31 mouse cellular contexts compared by ENCODE assay signal in the genomic region with DNA sequence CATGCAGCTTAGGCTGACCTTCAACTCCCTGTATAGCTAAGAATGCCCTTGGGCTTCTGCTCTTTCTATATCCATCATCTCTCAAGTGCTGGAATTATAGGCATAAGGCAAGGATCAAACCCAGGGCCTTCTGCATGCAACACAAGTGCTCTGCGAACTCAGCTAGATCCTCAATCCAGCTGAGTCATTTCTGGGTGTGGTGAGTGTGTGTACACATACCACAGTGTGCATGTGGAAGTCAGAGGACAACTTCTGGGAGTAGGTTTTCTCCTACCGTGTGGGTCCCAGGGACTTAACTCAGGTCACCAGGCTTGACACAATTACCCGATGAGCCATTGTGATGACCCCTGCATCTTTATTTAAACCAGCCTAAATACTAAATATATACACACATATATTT. TPM values are rescaled to one million over a fixed set of nuclear protein-coding genes. Genes with fewer than 3 reads are reported as not detected.
DNase-seq lines count a peak whose midpoint lies in the region; ATAC-seq lines count a peak whose summit lies in the region.
"Had no signal": no experiment of that assay in that cellular context is flagged by ENCODE, and none has a peak within 500 bp of the region (broad histone marks: within the 10 kb centered on the region; RNA-seq: fewer than 3 reads in every experiment).

No protein-coding gene starts in this region.

- H3K9me3 ChIP-seq in liver, embryonic 16.5 days (replicated peaks; ENCODE audit: control insufficient read depth, low read length): no peaks in the 10 kb centered on the region
- H3K9me3 ChIP-seq: embryonic facial prominence, embryonic 12.5 days; heart, embryonic 13.5 days; hindbrain, embryonic 10.5 days; hindbrain, embryonic 15.5 days; limb, embryonic 13.5 days had no signal

- DNase-seq in 3134 (ENCODE audit: extremely low read depth, insufficient read length, low spot score) (peak; percentile 15), 416B (ENCODE audit: low read depth) (peak; percentile 71)
- peak; percentile 46 for DNase-seq in c-Kit-negative CD71-positive TER-119-positive erythroid progenitor cells, embryonic 14.5 days (ENCODE audit: low read depth, low spot score)
- DNase-seq in urinary bladder, postnatal 4 days (ENCODE audit: low spot score in 2 of 2): no peak
- DNase-seq in kidney, adult 8-10 months: no peak
- no peak for DNase-seq in gastrocnemius, postnatal 4 days (ENCODE audit: low spot score in 2 of 2)
- DNase-seq: adrenal gland, postnatal 10 days; cerebellum, adult 11 months; cerebellum, adult 9-11 months; embryo, embryonic 11 days; gastrocnemius, adult 2 months; gastrocnemius, postnatal 36 days; heart, postnatal 10 days; kidney, adult 18-20 months; kidney, postnatal 36 days; midbrain, embryonic 14.5 days; right cerebral cortex, adult 18-20 months; spleen, adult 18-20 months; thymus, adult 2 months; thymus, postnatal 4 days had no signal

- H3K4me3 ChIP-seq in liver, embryonic 16.5 days (ENCODE audit: low read depth, low read length): no peak overlapping the region
- H3K4me3 ChIP-seq: embryonic facial prominence, embryonic 12.5 days; gastrocnemius, adult 2 months; heart, embryonic 13.5 days; hindbrain, embryonic 10.5 days; hindbrain, embryonic 15.5 days; layer of hippocampus, adult 2 months; left cerebral cortex, adult 2 months; limb, embryonic 13.5 days had no signal

- H3K27me3 ChIP-seq in liver, embryonic 16.5 days (ENCODE audit: control insufficient read depth, insufficient read depth, low read depth, low read length): no peaks in the 10 kb centered on the region
- H3K27me3 ChIP-seq: embryonic facial prominence, embryonic 12.5 days; heart, embryonic 13.5 days; hindbrain, embryonic 15.5 days; limb, embryonic 13.5 days had no signal

- peaks cover 4% of the 10 kb centered on the region for H3K4me1 ChIP-seq in liver, embryonic 16.5 days (ENCODE audit: control insufficient read depth, low read depth, low read length)
- H3K4me1 ChIP-seq: embryonic facial prominence, embryonic 12.5 days; heart, embryonic 13.5 days; hindbrain, embryonic 10.5 days; hindbrain, embryonic 15.5 days; limb, embryonic 13.5 days had no signal

- ATAC-seq in liver, embryonic 16.5 days (ENCODE audit: low read depth): peak; percentile 43; the same call in 1 of the 2 replicates
- ATAC-seq: forebrain, embryonic 16.5 days; inflammation-experienced regulatory T-cells, adult 6 months; lung, postnatal 0 days had no signal

- no peaks in the 10 kb centered on the region for H3K36me3 ChIP-seq in liver, embryonic 16.5 days (ENCODE audit: control insufficient read depth, insufficient read depth)
- H3K36me3 ChIP-seq: embryonic facial prominence, embryonic 12.5 days; heart, embryonic 13.5 days; hindbrain, embryonic 10.5 days; hindbrain, embryonic 15.5 days; limb, embryonic 13.5 days had no signal

- no peak overlapping the region for H3K9ac ChIP-seq in liver, embryonic 16.5 days (ENCODE audit: low read depth, low read length)
- H3K9ac ChIP-seq: embryonic facial prominence, embryonic 12.5 days; heart, embryonic 13.5 days; hindbrain, embryonic 15.5 days; limb, embryonic 13.5 days had no signal

- no peak overlapping the region for H3K27ac ChIP-seq in liver, embryonic 16.5 days (ENCODE audit: low read length)
- H3K27ac ChIP-seq: embryonic facial prominence, embryonic 12.5 days; gastrocnemius, adult 2 months; heart, embryonic 13.5 days; hindbrain, embryonic 10.5 days; hindbrain, embryonic 15.5 days; layer of hippocampus, adult 2 months; left cerebral cortex, adult 2 months; limb, embryonic 13.5 days had no signal

- H3K4me2 ChIP-seq in liver, embryonic 16.5 days (ENCODE audit: low read depth, low read length): no peak overlapping the region
- H3K4me2 ChIP-seq: embryonic facial prominence, embryonic 12.5 days; heart, embryonic 13.5 days; hindbrain, embryonic 15.5 days; limb, embryonic 13.5 days had no signal

- WGBS in liver, embryonic 16.5 days (ENCODE audit: insufficient replicate concordance): 57% methylated on average over 3 of the region's 3 CpGs

RNA-seq across cellular contexts. Expression of gene Med18, which starts 13.9 kb away (rescaled TPM):
- 8.2 and 11.4 TPM in 2 replicates for polyA plus RNA-seq in liver, embryonic 16.5 days (2015; fragmentation: Nextera tagmentation; extraction: Ambion mirVana)
- total RNA-seq in gastrocnemius, postnatal 4 days (2021): 1 to 10 TPM; 6.9 to 7.0 TPM

RNA-seq across cellular contexts. Expression of gene Phactr4, which starts 27.5 kb away (rescaled TPM):
- polyA plus RNA-seq in liver, embryonic 16.5 days (2015; fragmentation: Nextera tagmentation; extraction: Ambion mirVana): 7.6 and 9.9 TPM in 2 replicates
- 10 to 100 TPM; 25.3 to 25.9 TPM for total RNA-seq in gastrocnemius, postnatal 4 days (2021)

Comparison
In these comparisons a context has a peak if more than half of its experiments do, and no peak if none do; other contexts are left out.
1. DNase-seq: peak in 3134 (single experiment), 416B (single experiment) and c-Kit-negative CD71-positive TER-119-positive erythroid progenitor cells, embryonic 14.5 days (single experiment); none in urinary bladder, postnatal 4 days (0 of 2), kidney, adult 8-10 months (0 of 2) and gastrocnemius, postnatal 4 days (0 of 2).